In genomic region chr1:54250158-54250866, GRCm38 (mm10) we compare ENCODE assay signal across 8 mouse cellular contexts. TPM values are rescaled to one million over a fixed set of nuclear protein-coding genes. Genes with fewer than 3 reads are reported as not detected.
DNase-seq lines count a peak whose midpoint lies in the region; ATAC-seq and TF ChIP-seq lines count a peak whose summit lies in the region.

Gene Ccdc150, plus strand, starts transcription at chr1:54250683.

- peak within 1 kb of the TSS; percentile 81 for H3K4me3 ChIP-seq in E14TG2a.4 (replicated peaks; ENCODE audit: low read length)
- H3K4me3 ChIP-seq in forebrain, embryonic 14.5 days (ENCODE audit: low read depth, low read length): peak within 1 kb of the TSS; percentile 48
- H3K4me3 ChIP-seq in liver, embryonic 15.5 days (replicated peaks): peak within 1 kb of the TSS; percentile 63
- H3K4me3 ChIP-seq in neural tube, embryonic 11.5 days (ENCODE audit: low read depth, low read length): peak within 1 kb of the TSS; percentile 48
- peak within 1 kb of the TSS; percentile 65 for H3K4me3 ChIP-seq in stomach, embryonic 16.5 days (replicated peaks; ENCODE audit: low read length)

- H3K9me3 ChIP-seq in E14TG2a.4 (ENCODE audit: low read length): 0 out of 2 replicates have a peak, but pooled peaks cover 6% of the 10 kb centered on the region
- H3K9me3 ChIP-seq in forebrain, embryonic 14.5 days (replicated peaks; ENCODE audit: control insufficient read depth, low read length): no peaks in the 10 kb centered on the region
- no peaks in the 10 kb centered on the region for H3K9me3 ChIP-seq in liver, embryonic 15.5 days (replicated peaks)
- no peaks in the 10 kb centered on the region for H3K9me3 ChIP-seq in neural tube, embryonic 11.5 days (ENCODE audit: control insufficient read depth, low read length)
- H3K9me3 ChIP-seq in stomach, embryonic 16.5 days (replicated peaks; ENCODE audit: control insufficient read depth, low read length): no peaks in the 10 kb centered on the region

- peaks cover 10% of the 10 kb centered on the region for H3K4me1 ChIP-seq in E14TG2a.4 (replicated peaks; ENCODE audit: low read depth, low read length)
- no peaks in the 10 kb centered on the region for H3K4me1 ChIP-seq in forebrain, embryonic 14.5 days (ENCODE audit: control insufficient read depth, insufficient read depth, low read length)
- peaks cover 7% of the 10 kb centered on the region; the same call in 1 of the 2 replicates for H3K4me1 ChIP-seq in liver, embryonic 15.5 days (replicated peaks)
- H3K4me1 ChIP-seq in neural tube, embryonic 11.5 days (ENCODE audit: control insufficient read depth, insufficient read depth, low read length): 0 out of 2 replicates have a peak, but pooled peaks cover 3% of the 10 kb centered on the region
- no peaks in the 10 kb centered on the region for H3K4me1 ChIP-seq in stomach, embryonic 16.5 days (ENCODE audit: control insufficient read depth, insufficient read depth, low read length)

- no peak for TF ChIP-seq CTCF in E14TG2a.4 (conservative IDR thresholded peaks at IDR 0.05; ENCODE audit: low read length)

- peak within 1 kb of the TSS; percentile 67 for H3K4me2 ChIP-seq in forebrain, embryonic 14.5 days (ENCODE audit: low read length)
- H3K4me2 ChIP-seq in liver, embryonic 15.5 days: peak within 1 kb of the TSS; percentile 74
- H3K4me2 ChIP-seq in neural tube, embryonic 11.5 days (ENCODE audit: low read depth): peak within 1 kb of the TSS; percentile 43
- peak within 1 kb of the TSS; percentile 74 for H3K4me2 ChIP-seq in stomach, embryonic 16.5 days (ENCODE audit: low read depth, low read length)

- peak within 1 kb of the TSS; percentile 59 for H3K9ac ChIP-seq in forebrain, embryonic 14.5 days (ENCODE audit: low read length)
- no peak within 1 kb of the TSS for H3K9ac ChIP-seq in liver, embryonic 15.5 days
- H3K9ac ChIP-seq in neural tube, embryonic 11.5 days (ENCODE audit: low read length): peak within 1 kb of the TSS; percentile 60
- peak within 1 kb of the TSS; percentile 72 for H3K9ac ChIP-seq in stomach, embryonic 16.5 days (ENCODE audit: low read length)

- no peaks in the 10 kb centered on the region for H3K27me3 ChIP-seq in E14TG2a.4 (ENCODE audit: insufficient read depth, low read length)
- no peaks in the 10 kb centered on the region for H3K27me3 ChIP-seq in forebrain, embryonic 14.5 days (replicated peaks; ENCODE audit: control insufficient read depth, insufficient read depth, low read length)
- H3K27me3 ChIP-seq in liver, embryonic 15.5 days: no peaks in the 10 kb centered on the region
- H3K27me3 ChIP-seq in neural tube, embryonic 11.5 days (ENCODE audit: control insufficient read depth, insufficient read depth, low read length): no peaks in the 10 kb centered on the region
- no peaks in the 10 kb centered on the region for H3K27me3 ChIP-seq in stomach, embryonic 16.5 days (ENCODE audit: control insufficient read depth, insufficient read depth, low read length)

- ATAC-seq in forebrain, embryonic 14.5 days: peak; percentile 100
- peak; percentile 95 for ATAC-seq in liver, embryonic 15.5 days (ENCODE audit: insufficient read depth)
- ATAC-seq in neural tube, embryonic 11.5 days (ENCODE audit: insufficient read depth, low FRiP score, low TSS enrichment): peak; percentile 100
- ATAC-seq in stomach, embryonic 16.5 days (ENCODE audit: insufficient read depth, low FRiP score): peak; percentile 100

- intact Hi-C loops in heart, postnatal 10 days (cut with DNase I): no loop called here

- no peaks in the 10 kb centered on the region for H3K36me3 ChIP-seq in E14TG2a.4 (ENCODE audit: insufficient read depth, low read length)
- no peaks in the 10 kb centered on the region for H3K36me3 ChIP-seq in forebrain, embryonic 14.5 days (ENCODE audit: control insufficient read depth, insufficient read depth, low read length)
- no peaks in the 10 kb centered on the region for H3K36me3 ChIP-seq in liver, embryonic 15.5 days (replicated peaks)
- no peaks in the 10 kb centered on the region for H3K36me3 ChIP-seq in neural tube, embryonic 11.5 days (ENCODE audit: control insufficient read depth, insufficient read depth, low read length)
- no peaks in the 10 kb centered on the region for H3K36me3 ChIP-seq in stomach, embryonic 16.5 days (ENCODE audit: control insufficient read depth, insufficient read depth, low read length)

- 15% methylated on average over 33 of the region's 33 CpGs for WGBS in forebrain, embryonic 14.5 days
- WGBS in liver, embryonic 15.5 days (ENCODE audit: insufficient replicate concordance): 18% methylated on average over 33 of the region's 33 CpGs
- WGBS in neural tube, embryonic 11.5 days: 20% methylated on average over 33 of the region's 33 CpGs
- 15% methylated on average over 33 of the region's 33 CpGs for WGBS in stomach, embryonic 16.5 days

- peak; percentile 74 for DNase-seq in c-Kit-positive CD71-positive TER-119-positive erythroid progenitor cells, embryonic 14.5 days (ENCODE audit: low spot score)
- peak; percentile 99 for DNase-seq in forebrain, embryonic 14.5 days (ENCODE audit: low spot score)
- peak; percentile 98 to 99 for DNase-seq in heart, postnatal 10 days
- peak; percentile 97 to 98 for DNase-seq in kidney, postnatal 4 days
- DNase-seq in neural tube, embryonic 11.5 days (ENCODE audit: low spot score): peak; percentile 96

- no peak within 1 kb of the TSS for H3K27ac ChIP-seq in forebrain, embryonic 14.5 days (ENCODE audit: low read depth, low read length)
- no peak within 1 kb of the TSS for H3K27ac ChIP-seq in liver, embryonic 15.5 days (replicated peaks)
- H3K27ac ChIP-seq in neural tube, embryonic 11.5 days (ENCODE audit: low read depth, low read length): no peak within 1 kb of the TSS
- no peak within 1 kb of the TSS for H3K27ac ChIP-seq in stomach, embryonic 16.5 days (ENCODE audit: low read length)

RNA-seq across cellular contexts. Expression of gene Ccdc150, which starts in this region (rescaled TPM):
- polyA plus RNA-seq in forebrain, embryonic 14.5 days (2014; fragmentation: Nextera tagmentation; extraction: Ambion mirVana): 0.07 and 0.10 TPM in 2 replicates
- total RNA-seq in heart, postnatal 10 days (2021): under 1 TPM; 0.60 to 0.79 TPM
- polyA plus RNA-seq in liver, embryonic 15.5 days (2015; fragmentation: Nextera tagmentation; extraction: Ambion mirVana): 0.28 and 0.37 TPM in 2 replicates
- 0.24 and 0.46 TPM in 2 replicates for polyA plus RNA-seq in neural tube, embryonic 11.5 days (2014; fragmentation: Nextera tagmentation; extraction: Ambion mirVana)
- 0.17 and 0.30 TPM in 2 replicates for polyA plus RNA-seq in stomach, embryonic 16.5 days (2015; fragmentation: Nextera tagmentation; extraction: Ambion mirVana)

Comparison
In these comparisons a context has a peak if more than half of its experiments do, and no peak if none do; other contexts are left out.
1. Peak in DNase-seq, ATAC-seq, H3K4me3 ChIP-seq, H3K9ac ChIP-seq and H3K4me2 ChIP-seq in forebrain, embryonic 14.5 days; RNA of the gene not detected or under 1 TPM.
2. Peak in DNase-seq in heart, postnatal 10 days; RNA of the gene not detected or under 1 TPM.
3. Peak in ATAC-seq, H3K4me3 ChIP-seq and H3K4me2 ChIP-seq in liver, embryonic 15.5 days; RNA of the gene not detected or under 1 TPM.
4. Peak in DNase-seq, ATAC-seq, H3K4me3 ChIP-seq, H3K9ac ChIP-seq and H3K4me2 ChIP-seq in neural tube, embryonic 11.5 days; RNA of the gene not detected or under 1 TPM.
5. Peak in ATAC-seq, H3K4me3 ChIP-seq, H3K9ac ChIP-seq and H3K4me2 ChIP-seq in stomach, embryonic 16.5 days; RNA of the gene not detected or under 1 TPM.